Mouse (Mus musculus) olfactory bulb, adult 2 months (tissue): ENCODE measurements around the gene Jag2. TPM values are rescaled to one million over a fixed set of nuclear protein-coding genes. Genes with fewer than 3 reads are reported as not detected.

Experiments used
- H3K27ac ChIP-seq: fragments of 200-500 bp; 2 replicates; pipeline ENCODE4 v1.5.1; 2012; ENCODE audit warnings: low read depth, low read length; ENCODE audit not compliant: insufficient read depth
- H3K4me1 ChIP-seq: fragments of 200-500 bp; 2 replicates; pipeline ENCODE4 v1.6.1; 2012; ENCODE audit warnings: low read length; ENCODE audit not compliant: control insufficient read depth, insufficient read depth
- H3K4me3 ChIP-seq: fragments of 200-500 bp; 2 replicates; pipeline ENCODE4 v1.5.1; 2012; ENCODE audit warnings: mild to moderate bottlenecking, low read depth, low read length, moderate library complexity; ENCODE audit not compliant: insufficient read depth
- CTCF ChIP-seq: fragments of 200-500 bp; IDR thresholded peaks from 2 replicates; pipeline ENCODE4 v1.5.1; 2012; ENCODE audit warnings: low read depth, mild to moderate bottlenecking, low read length, moderate library complexity; ENCODE audit not compliant: insufficient read depth
- POLR2A ChIP-seq: fragments of 200-500 bp; IDR thresholded peaks from 2 replicates; pipeline ENCODE4 v1.6.1; 2012; ENCODE audit warnings: mild to moderate bottlenecking, low read depth, low read length, moderate library complexity; ENCODE audit not compliant: insufficient read depth
- WGBS: fragments of 180-500 bp; shearing (Covaris S2); methylation state at CpG from one replicate; pipeline ENCODE4 v1.1.7; 2018; 5-methylcytosine and 5-hydroxymethylcytosine counted together
- polyA plus RNA-seq: library from polyadenylated mRNA; stranded (reverse); fragments of >200 nt; gene quantifications from 2 replicates; pipeline ENCODE4 v1.2.4, GENCODE M21; 2012; ENCODE audit warnings: low replicate concordance; ENCODE audit not compliant: missing spikeins, insufficient read depth, insufficient read length

Jag2 gene
- not detected in 2 replicates for polyA plus RNA-seq

GRCm38 (mm10) chr12:112929562-112930352, at the start of gene Jag2:
Jag2 (minus strand) TSS chr12:112929776.
- H3K27ac ChIP-seq: peak within 1 kb of the TSS; percentile 27; the same call in 1 of the 2 replicates

GRCm38 (mm10) chr12:112977156-112977555, 47.6 kb upstream of the Jag2 start:
- 35% methylated on average over 12 of the region's 12 CpGs for WGBS
- H3K4me1 ChIP-seq: peaks cover 21% of the 10 kb centered on the region
- H3K4me3 ChIP-seq: peak overlapping the region; percentile 82
- peak overlapping the region; percentile 48 for H3K27ac ChIP-seq
- TF ChIP-seq POLR2A (no peak), CTCF (no peak)

More at GRCm38 (mm10) chr12:112929562-112930352, at the start of gene Jag2:
- TF ChIP-seq CTCF: peak; percentile 49; the same call in 1 of the 2 replicates
- TF ChIP-seq POLR2A: no peak
- 20% methylated on average over 85 of the region's 85 CpGs for WGBS
- Histone ChIP-seq H3K4me3 (peak within 1 kb of the TSS; percentile 67), H3K4me1 (peaks cover 41% of the 10 kb centered on the region)

GRCm38 (mm10) chr12:112976371-112977073, 46.9 kb upstream of the Jag2 start, which contains the start of gene Btbd6:
Btbd6 (plus strand) TSS chr12:112976482.
- Histone ChIP-seq H3K4me1 (peaks cover 20% of the 10 kb centered on the region), H3K4me3 (peak within 1 kb of the TSS; percentile 82), H3K27ac (peak within 1 kb of the TSS; percentile 77)
- TF ChIP-seq POLR2A: peak; percentile 92
- peak; percentile 55 for TF ChIP-seq CTCF
- WGBS: under 1% methylated on average over 80 of the region's 80 CpGs

- H3K4me3 ChIP-seq: no peak overlapping the region
- 74% methylated on average over 9 of the region's 9 CpGs for WGBS
- TF ChIP-seq POLR2A: no peak
- TF ChIP-seq CTCF: no peak
- H3K27ac ChIP-seq: no peak overlapping the region
- peaks cover 17% of the 10 kb centered on the region for H3K4me1 ChIP-seq
Measured at GRCm38 (mm10) chr12:112974736-112975135, 45.2 kb upstream of the Jag2 start.

GRCm38 (mm10) chr12:112969616-112970015, 40.0 kb upstream of the Jag2 start:
- no peak overlapping the region for H3K4me3 ChIP-seq
- TF ChIP-seq POLR2A: no peak
- no peak overlapping the region for H3K27ac ChIP-seq
- 93% methylated on average over 6 of the region's 6 CpGs for WGBS
- no peaks in the 10 kb centered on the region for H3K4me1 ChIP-seq

- no peak overlapping the region for H3K4me3 ChIP-seq
- H3K4me1 ChIP-seq: no peaks in the 10 kb centered on the region
- 83% methylated on average over 8 of the region's 8 CpGs for WGBS
- H3K27ac ChIP-seq: no peak overlapping the region
- TF ChIP-seq POLR2A: no peak
- TF ChIP-seq CTCF: no peak
Measured at GRCm38 (mm10) chr12:112968943-112969342, 39.4 kb upstream of the Jag2 start.

GRCm38 (mm10) chr12:112965783-112966182, 36.2 kb upstream of the Jag2 start:
- no peak overlapping the region for H3K27ac ChIP-seq
- TF ChIP-seq POLR2A: no peak
- no peak for TF ChIP-seq CTCF
- no peak overlapping the region for H3K4me3 ChIP-seq
- H3K4me1 ChIP-seq: peaks cover 7% of the 10 kb centered on the region; the same call in 1 of the 2 replicates
- 89% methylated on average over 13 of the region's 13 CpGs for WGBS

GRCm38 (mm10) chr12:112961872-112962271, 32.3 kb upstream of the Jag2 start:
- 80% methylated on average over 5 of the region's 5 CpGs for WGBS
- no peak overlapping the region for H3K27ac ChIP-seq
- TF ChIP-seq CTCF (no peak), POLR2A (no peak)

GRCm38 (mm10) chr12:112961428-112961827, 31.9 kb upstream of the Jag2 start:
- H3K4me1 ChIP-seq: peaks cover 11% of the 10 kb centered on the region
- TF ChIP-seq POLR2A (no peak), CTCF (no peak)
- H3K4me3 ChIP-seq: no peak overlapping the region
- WGBS: 44% methylated on average over 7 of the region's 7 CpGs
- H3K27ac ChIP-seq: no peak overlapping the region

More at GRCm38 (mm10) chr12:112961872-112962271, 32.3 kb upstream of the Jag2 start:
- Histone ChIP-seq H3K4me1 (peaks cover 7% of the 10 kb centered on the region; the same call in 1 of the 2 replicates), H3K4me3 (no peak overlapping the region)
